Mouse (Mus musculus) ES-CJ7 (cell line): Measurements from ENCODE around the gene Ino80.
"Not testable (repeated sequence)": the region's sequence is repeated elsewhere in the genome, so short reads cannot be mapped to it uniquely, and the experiment has no call there.

Experiments used
- DNase-seq: peaks from one replicate; pipeline ENCODE4 v3.0.0; 2011; ENCODE audit warnings: low read depth, low spot score

Ino80 gene

DNA sequence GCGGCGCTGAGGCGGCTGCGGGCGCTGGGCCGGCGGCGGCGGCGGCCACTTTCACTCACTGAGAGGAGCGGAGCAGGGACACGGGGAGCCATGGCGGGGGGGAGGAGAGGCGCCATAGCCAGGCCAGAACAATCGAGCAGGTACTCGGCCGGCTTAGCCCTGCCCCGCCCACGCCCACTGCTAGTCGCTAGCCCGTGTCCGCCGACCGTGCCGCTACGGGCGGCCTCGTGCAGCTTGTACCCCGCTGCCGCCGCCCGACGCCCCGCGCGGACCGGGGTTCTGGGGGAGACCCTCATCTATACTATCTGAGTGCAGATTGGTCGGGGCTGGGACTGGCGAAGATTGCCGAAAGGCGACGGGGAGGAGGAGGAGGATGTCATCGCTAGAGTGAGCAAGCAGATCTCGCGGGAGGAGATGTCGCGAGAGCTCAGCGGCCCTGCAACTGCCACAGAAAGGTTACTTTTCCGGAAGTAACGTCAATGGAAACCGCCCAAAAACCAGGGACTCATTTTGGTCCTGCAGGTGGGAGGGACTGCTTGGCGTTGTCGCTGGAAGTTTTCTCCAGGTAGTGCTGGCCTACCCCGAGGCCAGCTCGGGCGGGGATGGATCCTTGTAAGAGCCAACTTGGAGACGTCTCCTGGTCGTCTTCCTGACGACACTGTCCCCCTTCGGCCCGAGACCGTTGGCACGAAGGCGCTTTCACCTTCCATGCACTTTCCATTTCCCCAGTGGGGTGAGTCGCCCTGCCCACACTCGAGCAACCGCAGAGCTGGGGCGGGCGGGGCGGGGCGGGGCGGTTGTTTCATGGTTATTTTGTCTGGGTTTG, at the start of gene Ino80:
Gene Ino80, minus strand, starts transcription at position 117 of the 826 bp plus-strand sequence.
- peak; percentile 100 for DNase-seq

DNA sequence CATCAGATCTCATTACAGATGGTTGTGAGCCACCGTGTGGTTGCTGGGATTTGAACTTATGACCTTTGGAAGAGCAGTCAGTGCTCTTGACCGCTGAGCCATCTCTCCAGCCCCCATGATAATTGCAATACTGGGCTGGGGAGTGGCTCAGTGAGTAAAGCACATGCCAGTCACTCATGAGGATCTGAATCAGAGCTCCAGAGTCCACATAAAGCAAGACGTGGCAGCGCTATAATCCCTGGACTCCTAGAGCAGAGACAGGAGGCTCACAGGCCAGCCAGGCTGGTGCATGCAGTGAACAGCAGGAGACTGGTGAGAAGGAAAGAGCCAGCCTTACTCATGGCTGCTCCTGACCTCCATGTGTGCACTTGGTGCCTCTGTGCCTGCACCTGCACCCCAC, 47.9 kb upstream of the Ino80 start:
- no peak for DNase-seq

DNA sequence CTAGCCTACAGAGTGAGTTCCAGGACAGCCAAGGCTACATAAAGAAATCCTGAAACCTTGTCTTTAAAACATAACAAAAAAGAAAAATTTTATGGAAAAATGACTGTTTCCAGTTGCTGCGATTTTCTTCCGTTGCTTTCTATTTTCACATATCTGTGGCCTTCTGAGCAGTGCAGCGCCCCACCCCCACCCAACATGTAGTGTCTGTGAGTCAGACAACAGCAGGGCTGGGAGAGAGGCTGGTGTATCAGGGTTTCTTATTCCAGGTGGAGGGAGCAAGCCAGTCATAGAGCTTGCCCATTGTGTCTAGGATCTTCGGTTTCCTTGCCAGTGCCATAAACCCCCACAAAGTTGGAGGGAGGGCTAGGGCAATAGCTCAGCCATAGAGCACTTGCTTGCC, 46.3 kb upstream of the Ino80 start:
- DNase-seq, result no peak

DNA sequence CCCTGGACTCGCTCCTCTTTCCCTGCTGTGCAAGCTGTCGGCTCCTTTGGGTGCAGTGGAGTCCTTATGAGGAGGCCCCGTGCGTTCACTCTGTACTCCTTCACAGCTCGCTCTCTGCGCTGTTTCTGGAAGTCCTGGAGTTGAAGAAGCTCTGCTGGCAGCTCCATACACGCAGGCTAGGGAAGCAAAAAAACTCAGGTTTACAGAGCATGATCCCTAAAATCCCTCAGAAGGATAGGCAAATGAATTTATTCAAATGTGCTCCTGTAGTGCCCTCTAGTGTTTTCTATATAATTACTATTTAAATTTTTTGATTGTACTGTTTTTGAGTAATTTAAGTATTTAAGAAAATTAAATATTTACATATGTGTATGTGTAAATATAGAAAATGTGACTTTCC, 43.1 kb upstream of the Ino80 start:
- no peak for DNase-seq

DNA sequence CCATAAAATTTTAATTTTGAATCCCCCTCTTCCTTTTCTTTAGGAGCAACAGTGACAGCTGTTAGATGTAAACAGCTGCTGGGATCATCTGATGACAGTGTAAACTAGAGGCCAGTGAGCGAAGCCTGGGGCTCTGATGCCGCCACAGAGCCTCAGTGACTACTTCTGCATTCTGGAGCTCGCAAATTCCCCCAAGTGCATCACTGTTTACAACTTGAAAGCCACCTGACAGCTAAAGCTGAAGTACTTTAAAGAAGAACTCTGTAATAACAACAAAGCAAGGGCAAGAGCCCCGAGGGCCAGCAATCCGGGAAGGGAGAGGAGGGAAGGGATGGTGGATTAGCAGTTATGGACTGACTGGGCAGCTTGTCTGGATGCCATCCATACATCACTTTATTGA, 39.3 kb upstream of the Ino80 start:
- DNase-seq, result no peak

DNA sequence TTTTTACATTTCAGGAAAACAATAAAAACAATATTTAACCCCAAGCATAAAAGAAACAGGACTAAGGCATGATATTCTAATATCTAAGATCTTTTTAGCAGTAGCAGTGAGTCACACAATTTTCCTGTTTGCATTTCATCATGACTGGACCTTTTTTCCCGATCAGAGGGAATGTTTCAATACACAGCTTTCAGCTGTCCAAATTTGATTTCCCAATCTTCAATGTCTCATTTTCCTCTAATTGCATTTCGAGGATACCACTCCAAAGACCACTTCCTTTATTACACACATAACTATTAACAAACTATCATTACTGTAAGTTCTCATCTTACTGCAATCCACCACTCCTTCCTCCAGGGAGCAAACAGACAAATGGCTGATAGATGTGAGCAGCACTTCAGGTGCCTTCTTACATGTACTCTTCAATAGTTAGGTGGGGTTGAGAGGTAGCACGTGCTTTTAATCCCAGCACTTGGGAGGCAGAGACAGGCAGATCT, 36.6 kb upstream of the Ino80 start:
- DNase-seq, result no peak

DNA sequence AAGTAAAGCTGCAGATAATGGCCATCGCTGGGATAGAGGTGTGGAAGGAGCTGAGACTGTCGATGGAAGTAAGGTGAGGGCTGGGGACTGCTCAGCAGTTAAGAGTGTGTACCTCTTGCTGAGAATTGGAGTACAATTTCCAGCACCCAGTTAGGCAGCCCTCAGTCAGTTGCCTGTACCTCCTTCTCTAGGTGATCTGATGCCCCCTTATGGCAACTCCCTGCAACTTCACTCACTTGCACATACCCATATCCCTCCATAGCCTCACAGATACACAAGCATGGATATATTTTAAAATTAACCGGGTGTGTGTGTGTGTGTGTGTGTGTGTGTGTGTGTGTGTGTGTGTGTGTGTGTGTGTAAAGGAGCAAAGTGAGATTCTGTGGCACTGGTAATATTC, 34.8 kb upstream of the Ino80 start:
- DNase-seq, result peak; percentile 73

DNA sequence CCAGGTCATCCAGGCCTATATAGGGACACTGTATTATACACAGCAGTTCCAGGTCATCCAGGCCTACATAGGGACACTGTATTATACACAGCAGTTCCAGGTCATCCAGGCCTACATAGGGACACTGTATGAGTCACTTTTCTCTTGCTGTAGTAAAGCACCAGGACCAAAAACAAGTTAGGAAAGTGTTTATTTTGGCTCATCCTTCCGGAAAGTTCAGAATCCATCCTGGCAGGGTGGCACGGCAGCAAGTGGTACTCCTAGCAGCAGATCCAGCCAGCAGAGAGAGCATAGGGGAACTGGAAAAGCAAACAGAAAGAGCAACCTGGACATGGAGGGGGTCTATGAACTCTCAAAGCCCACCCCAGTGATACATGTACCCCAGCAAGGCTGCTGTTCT, 33.4 kb upstream of the Ino80 start:
- no peak for DNase-seq

DNA sequence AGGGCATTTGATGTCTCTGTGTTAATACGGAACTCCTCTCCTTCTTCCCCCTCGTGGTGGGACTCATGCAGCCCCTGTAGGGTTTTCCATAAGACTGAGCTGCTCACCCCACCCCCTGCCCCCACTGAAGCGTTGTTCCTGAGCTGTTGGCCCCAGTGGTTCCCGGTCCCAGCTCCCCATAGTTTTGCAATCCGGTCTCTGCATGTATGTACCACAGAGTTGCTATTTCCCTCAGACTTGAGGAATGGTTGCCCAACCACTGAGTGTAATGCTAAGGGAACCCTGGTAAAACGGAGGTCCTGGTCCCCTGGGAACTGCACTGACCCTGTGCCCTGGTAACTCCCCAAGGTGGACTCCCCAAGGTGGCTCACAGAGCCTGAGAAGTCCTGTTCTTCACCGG, 31.0 kb upstream of the Ino80 start:
- DNase-seq, result not testable (repeated sequence)

DNA sequence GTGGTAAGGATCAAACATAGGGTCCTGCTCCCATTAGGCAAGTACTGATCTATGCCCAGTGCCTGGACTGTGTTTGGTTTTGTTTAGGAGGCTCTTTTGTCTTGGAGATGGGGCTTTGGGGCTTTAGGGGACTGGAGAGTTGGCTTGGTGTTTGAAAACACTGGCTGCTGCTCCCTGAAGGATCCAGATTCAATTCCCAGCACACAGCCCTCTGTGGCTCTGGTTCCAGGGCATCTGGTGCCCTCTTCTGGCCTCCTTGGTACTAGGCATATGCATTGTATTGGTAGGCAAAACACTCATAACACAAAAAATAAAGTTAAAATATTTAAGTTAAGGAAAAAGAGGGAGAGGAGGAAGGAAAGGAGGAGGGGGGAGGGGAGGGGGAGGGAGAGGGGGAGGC, 29.6 kb upstream of the Ino80 start:
- DNase-seq, result peak; percentile 75

DNA sequence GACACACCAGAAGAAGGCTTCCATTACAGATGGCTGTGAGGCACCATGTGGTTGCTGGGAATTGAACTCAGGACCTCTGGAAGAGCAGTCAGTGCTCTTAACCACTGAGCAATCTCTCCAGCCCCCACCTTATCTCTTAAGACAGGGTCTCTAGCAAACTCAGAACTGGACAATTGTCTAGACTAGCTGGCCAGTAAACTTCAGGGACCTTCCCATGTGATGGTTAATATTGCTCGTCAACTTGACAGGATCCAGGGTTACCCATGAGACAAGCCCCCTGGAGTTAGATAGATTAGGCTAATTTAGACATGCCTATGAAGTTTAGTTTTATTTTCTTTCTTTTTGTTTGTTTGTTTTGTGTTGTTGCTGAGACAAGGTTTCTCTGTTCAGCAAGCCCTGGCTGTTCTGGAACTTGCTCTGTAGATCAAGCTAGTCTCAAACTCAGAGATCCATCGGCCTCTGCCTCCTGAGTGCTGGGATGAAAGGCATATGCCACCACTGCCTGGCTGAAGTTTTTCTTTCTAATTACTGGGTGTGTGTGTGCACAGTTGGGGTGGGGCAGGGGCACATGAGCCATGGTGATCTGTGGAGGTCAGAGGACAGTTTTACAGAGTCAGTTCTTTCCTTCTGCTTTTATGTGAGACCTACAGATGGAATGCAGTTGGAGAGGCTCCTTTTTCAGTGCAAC, 23.6 kb upstream of the Ino80 start:
- no peak for DNase-seq

DNA sequence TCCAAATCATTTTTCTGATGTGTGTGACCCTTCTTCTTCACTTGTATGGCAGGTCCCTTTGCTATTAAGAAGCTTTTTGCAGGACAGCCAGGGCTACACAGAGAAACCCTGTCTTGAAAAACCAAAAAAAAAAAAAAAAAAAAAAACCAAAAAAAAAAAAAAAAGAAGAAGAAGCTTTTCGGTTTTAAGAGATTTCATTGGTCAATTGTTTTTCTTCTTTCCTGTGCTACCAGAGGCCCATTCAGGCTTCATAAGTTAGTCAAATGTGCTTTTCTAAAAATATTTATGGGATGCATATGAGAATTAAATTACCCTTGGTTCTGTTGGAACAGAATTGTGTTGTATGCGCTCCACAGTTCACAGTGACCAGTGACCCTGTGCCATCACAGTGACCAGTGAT, 21.4 kb upstream of the Ino80 start:
- no peak for DNase-seq

DNA sequence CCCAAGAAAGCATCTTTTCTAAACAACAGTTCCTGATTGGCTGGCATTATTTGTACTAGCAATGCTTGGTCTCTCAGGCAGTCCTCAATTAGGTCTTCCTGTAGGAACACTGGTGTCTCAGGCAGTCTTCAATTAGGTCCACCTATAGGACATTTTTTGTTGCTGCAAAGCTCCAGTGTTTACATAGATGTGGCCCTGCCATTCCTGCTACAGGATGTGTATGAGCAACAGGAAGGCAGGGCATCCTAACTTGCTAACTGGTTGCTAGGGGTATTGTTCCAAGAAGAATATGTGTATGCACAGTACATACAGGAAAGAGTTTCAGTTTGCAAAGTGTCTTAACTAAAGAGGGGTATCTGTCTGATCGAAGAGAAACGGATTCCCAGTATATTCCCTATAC, 18.6 kb upstream of the Ino80 start:
- no peak for DNase-seq

DNA sequence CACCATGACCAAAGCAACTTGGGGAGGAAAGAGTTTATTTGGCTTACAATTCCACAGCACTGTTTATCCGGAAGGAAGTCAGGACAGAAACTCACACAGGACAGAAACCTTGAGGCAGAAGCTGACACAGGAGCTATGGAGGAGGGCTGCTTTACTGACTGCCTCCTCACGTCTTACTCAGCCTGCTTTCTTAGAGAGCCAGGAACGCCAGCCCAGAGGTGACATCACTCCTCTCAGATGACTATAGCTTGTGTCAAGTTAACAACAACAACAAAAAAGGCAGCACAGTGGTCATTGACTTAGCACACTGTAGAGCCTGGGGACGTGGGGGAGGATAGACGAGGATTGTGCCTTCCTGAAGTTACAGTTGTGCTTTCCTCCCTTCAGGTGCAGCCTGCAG, 14.5 kb upstream of the Ino80 start:
- no peak for DNase-seq

DNA sequence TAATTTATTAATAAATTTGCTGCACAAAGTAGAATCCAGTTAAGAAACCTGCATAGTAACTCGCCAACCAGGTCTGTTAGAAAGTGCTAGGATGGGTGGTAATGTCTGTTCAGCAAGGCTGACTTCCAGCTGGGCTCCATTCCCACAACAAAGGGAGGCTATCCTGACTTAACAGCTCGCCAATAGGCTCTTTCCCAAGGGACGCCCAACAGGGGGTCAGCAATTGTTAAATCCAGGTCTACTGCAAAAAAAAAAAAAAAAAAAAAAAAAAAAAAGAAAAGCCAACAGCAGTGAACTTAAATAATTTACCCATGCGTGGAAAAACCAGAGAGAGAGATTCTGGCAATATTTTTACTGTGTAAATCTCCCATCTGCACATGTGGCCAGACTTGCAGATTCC, 9.0 kb upstream of the Ino80 start:
- DNase-seq, result peak; percentile 98

DNA sequence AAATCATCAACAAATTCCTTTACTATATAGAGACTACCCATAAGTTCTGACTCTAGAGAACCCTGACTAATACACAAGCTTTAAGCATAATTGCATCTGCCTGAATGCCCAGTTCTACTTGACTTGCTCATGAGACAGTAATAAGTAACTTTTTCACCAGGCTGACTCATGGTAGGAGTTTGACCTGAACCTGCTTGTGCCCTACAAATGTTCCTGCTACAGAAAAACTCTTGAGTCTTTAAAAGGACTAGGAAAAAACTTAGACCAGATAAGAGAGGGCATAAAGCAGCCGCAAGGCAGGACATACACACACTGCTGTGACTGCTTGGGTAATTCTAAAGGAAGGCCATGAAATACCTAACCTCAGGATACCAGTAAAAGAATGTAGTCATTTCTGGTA, 4.8 kb upstream of the Ino80 start:
- DNase-seq, result no peak

DNA sequence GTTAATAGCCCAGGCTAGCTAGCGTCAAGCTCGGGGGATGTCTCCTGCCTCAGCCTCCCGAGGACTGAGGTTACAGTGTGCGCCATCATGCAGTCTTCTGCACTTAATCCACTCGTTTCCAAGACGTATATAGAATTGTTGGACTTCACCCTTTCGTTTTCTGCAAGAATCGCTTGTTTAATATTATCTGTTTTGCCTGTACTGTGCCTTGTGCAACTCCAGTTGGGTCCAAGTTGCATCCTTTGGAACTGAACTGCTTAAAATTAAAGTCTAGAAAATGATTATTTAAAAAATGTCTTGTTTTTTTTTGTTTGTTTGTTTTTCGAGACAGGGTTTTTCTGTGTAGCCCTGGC, 886 bp upstream of the Ino80 start:
- DNase-seq, result no peak

DNA sequence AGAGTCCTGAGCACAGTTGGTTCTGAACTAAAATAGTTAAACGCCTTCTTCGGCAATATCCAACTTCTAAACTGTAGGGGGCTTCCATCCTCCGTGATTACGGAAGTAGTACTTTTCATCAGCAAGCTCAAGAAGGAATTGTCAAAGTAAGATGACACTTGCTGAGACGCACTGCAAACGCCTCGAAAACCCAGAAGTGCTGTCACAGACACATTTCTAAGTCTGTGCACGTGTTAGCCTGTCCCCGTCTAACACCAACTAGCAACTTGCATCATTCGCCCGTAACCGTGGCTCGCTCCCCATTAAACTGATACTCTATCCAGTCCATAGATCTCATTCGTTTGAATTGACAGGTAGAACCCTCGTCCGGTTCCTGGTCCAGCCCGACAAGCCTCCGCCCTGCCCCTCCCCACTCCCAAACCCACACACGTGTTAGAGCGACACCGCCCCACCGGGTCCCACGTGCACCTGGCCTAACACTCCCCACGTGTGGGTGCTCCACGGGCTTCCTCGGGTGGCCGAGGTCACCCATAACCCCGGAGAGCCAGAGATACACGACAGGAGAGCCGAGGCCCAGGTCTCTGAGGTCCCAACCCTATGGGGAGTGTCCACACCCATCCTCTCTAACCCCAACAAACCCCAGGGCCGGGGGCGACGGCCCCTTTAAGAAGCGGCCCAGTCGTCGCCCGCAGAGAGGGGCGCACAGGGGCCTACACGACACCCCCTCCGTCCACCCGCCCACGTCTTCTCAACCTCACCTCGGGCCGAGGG, 681 bp downstream of the Ino80 start:
- DNase-seq, result peak; percentile 79

DNA sequence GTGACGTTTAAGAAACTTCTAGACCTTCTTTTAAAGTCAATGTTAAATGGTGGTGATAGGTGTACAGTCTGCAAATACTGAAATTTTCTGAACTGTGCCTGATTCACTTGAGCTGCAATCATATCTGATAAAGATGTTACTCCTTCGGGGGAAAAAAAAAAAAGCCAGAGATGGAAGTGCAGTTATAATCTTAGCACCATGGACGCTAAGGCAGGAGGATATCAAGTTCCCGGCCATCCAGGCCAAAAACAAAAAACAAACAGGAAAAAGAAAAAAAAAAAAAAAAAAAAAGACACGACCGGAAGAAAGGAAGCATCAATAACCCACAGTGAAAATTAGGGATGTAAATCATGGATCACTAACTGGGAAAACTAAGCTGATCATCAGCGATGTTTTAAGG, 1.3 kb downstream of the Ino80 start:
- DNase-seq, result no peak

DNA sequence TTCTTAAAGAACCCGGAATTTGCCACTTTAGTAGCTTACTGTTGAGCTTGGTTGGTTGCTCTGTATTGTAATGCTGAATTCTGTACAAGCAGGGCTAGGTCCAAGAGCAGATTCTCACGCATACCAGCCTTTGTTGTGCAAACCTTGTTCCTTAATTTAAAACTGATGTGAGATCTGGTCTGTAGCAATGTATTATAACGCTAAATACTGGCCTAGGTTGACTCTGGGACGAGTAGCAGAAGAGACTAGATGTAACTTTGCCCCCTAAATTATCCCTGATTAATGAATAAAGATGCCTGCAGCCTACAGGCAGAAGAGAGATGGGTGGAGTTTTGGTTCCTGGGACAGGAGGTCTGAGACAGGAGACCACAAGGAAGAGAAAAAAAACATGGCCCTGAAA, 13.5 kb downstream of the Ino80 start:
- DNase-seq, result peak; percentile 98

DNA sequence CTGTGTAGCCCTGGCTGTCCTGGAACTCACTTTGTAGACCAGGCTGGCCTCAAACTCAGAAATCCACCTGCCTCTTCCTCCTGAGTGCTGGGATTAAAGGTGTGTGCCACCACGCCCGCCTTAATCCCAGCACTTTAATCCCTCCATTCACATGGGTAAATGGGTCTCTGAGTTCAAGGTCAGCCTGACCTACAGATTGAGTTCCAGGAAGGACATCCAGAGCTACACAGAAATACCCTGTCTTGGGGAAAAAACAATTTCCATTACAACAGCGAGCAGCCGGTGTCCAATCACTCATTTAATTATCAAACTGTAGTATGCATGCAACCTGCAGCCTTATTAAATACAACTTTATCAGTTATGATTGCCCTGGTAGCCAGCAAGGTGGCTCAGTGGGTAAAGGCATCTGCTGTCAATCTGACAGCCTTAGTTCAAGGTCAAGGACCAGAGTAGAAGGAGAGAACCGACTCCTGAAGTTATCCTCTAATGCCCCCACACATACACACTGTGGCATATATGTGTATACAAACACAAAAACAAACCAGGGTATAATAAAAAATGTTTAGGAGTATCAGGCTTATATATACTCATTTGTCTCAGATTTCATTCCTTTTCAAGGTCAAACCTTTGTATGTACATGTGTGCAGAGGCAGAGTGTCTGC, 14.2 kb downstream of the Ino80 start:
- peak; percentile 92 for DNase-seq

DNA sequence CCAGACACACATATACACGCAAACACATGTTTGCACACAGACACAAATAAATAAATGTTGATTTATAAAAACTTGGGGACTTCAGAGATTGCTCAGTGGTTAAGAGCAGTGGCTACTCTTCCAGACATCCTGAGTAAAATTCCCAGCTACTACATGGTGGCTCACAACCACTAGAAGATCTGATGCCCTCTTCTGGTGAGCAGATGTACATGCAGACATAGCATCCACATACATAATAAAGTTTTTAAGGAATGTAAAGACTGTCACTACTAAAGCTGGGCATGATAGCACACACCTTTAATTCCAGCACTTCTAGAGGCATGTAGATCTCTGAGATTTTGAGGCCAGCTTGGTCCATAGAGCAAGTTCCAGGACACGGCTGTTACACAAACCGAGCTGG, 16.5 kb downstream of the Ino80 start:
- peak; percentile 75 for DNase-seq
